Mouse (Mus musculus) layer of hippocampus, postnatal 10 days (tissue): Measurements from ENCODE around the gene Kif16b. TPM values are rescaled to one million over a fixed set of nuclear protein-coding genes. Genes with fewer than 3 reads are reported as not detected.

Experiments used
- DNase-seq, 2 experiments: peaks; one replicate each; pipeline ENCODE4 v3.0.0; 2021; ENCODE audit warnings: low spot score in 2 of 2
- total RNA-seq, 2 experiments: library from RNA; stranded (reverse); gene quantifications; 2 replicates each; pipeline ENCODE4 v1.2.3; 2021

Gene Kif16b
- total RNA-seq, 2 experiments from 2014 or later = 7.9 to 8.6 TPM

DNA sequence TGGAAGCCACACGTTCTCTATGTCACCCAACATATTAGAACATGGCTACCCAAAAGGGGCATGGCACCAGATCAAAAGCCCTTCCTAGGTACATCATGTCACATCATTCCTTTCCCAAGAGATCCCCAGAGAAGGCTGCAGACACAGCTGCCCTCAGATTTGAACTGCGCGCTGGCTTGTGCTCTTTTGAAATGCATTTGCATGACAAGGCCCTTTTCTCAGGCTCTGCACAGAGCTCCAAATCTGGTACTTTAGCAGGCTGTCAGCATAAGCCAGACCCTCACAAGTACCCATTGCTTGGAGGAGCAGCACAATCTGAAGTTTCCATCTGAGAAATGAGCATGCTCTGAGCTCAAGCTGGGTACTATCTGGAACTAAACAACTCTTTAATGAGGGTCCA, 165.6 kb downstream of the Kif16b start:
- DNase-seq = no peak

DNA sequence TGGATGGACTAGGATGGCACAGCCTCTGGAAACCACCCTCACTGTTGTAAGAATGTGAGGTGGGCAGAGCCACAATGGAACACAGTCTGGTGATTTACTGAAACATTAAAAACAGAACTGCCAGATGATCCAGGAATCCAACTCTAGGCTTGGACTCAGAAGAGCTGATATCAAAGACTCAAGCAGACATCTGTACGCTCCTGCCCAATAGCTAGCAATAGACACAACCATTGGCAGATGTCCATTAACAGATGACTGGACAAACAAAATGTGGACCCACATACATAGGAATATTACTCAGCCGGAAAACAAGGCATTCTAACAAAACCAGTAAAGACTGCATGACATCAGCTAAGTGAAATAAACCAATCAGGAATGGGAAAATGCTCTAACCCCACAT, 167.3 kb downstream of the Kif16b start:
- DNase-seq = no peak

DNA sequence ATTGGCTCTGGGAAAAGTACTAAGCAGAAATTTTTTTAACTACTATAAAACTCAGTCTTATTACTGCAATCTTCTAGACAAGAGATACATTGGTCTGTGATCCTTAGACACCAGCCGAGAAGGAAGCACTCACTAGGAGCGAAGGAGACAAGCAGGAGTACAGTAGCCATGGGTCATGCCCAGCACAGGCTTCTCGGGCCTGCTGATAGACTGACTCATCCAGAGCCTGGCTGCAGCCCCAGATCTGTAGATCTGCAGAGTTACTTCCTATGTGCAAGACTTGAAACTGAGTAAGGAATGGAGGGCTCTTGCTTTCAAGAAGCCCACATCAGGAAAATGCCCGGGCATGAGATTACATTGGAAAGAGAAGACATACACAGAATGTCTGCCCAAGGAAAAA, 169.0 kb downstream of the Kif16b start:
- DNase-seq = no peak

DNA sequence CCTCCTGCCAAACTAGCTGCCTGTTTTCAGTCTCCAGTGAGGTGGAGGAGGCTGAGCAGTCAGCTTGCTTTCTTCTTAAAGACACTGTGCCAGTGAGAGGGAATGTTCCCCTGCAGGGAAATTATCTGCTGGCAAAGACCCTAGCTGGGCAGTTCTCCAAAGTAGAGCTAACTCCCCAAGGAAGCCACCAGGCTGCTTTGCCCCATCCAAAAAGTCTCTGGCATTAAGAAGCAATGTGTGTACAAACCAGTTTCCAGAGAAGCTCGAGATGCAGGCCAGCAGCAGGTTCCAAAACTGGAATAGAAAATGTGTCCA, 169.6 kb downstream of the Kif16b start:
- DNase-seq = peak; percentile 74 to 87

DNA sequence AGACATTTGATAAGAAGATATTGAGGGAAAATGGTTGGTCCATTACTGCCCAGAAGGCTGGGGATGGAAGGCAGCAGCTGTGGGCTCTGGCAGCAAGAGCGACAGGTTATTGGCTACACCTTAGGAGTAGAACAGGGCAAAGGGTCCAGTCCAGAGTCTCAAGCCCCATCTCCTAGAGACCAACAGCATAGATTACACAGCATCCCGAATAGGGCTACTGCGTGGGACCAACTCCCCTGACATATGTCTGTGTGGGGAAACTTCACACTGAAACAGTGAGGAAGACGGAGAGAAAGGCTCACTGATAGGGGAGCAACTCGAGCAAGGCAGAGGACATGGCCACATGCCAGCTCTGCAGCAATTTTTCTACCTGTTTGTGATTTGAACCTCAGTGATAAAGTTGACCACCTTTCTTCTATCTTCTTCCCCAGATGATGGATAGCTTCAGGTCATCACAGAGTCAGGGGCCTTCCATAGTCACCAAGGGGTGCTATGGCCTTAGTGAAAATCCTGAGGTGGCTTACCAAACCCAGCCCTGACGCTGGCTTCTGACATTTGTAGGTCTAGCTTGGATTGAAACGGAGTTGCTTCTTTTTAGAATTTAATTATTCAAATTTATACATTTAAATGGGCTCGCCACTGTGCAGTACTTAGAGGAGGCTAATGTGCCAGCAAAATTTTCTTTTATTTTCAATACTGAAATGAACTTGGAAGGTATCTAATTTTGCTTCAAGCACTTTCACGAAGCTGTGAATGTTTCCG, 170.1 kb downstream of the Kif16b start:
- DNase-seq = peak in 1 of 2 experiments; percentile 16

DNA sequence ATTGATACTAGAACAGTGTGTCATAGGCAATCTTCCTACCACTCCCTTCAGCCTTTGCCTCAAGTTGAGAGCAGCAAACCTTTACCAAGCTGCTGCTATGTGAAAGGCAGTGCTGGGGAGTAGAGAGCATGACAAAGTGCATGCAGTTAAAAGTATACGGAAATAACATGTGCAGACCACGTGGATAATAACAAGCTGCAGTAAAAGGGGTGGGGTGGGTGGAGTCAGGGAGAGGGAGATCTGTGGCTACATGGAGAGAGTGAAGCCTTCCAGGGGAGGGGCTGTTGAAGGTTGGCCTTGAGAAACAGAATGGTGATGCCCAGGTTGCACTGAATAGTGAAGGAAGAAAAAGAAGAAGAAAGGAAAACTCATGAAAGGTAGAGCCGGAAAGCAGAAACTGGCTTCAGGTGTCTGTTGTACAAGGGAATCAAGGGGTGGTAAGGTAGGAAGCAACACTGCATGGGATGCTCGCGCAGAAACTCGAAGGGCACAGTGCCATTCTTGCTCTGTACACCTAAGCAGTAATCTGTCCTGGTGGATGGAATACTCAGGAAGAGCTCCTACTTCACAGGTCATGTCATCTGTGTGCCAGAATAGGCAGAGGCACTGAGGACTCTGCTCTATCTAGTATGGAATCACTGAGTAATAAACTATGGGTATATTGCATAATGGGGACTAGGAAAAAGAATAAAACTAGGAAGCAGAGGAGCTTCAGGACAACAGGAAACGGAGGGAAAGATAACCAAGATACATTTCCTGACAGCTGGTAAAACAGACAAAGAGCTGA, 176.9 kb downstream of the Kif16b start:
- no peak for DNase-seq

DNA sequence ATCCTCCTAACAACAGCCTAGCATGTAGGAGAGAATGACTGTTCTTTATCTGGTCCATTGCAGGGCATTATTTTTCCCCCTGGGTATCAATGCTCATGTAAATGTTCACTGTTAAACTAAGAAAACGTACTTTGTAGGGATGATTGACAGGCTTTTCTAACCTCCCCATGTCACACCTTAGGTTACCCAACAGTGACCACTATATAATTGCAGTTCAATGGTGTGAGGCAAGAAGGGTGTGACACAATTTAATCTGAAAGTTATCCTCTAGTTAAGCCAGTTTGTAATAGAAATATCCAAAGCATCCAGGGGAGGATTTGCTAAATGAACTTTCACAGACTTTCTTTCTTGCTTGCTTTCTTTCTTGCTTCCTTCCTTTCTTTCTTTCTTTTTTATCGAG, 181.2 kb downstream of the Kif16b start:
- DNase-seq = no peak

DNA sequence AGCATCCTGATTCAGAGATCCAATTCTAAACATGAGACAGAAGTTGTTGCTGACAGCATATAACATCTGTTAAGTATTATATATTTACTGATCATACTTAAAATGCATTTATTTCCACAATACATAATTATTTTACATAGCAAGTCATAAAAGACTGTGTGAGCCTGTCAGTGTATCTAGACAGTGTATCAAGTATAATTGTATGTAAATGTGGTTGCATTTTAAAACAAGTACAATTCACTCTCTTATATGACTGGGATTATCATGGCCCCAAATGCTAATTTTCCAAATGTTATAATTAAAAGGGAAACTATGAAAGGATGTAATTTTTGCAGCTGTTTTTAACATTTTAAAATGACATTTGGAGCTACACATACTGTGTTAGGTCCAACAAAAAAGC, 182.3 kb downstream of the Kif16b start:
- no peak for DNase-seq

DNA sequence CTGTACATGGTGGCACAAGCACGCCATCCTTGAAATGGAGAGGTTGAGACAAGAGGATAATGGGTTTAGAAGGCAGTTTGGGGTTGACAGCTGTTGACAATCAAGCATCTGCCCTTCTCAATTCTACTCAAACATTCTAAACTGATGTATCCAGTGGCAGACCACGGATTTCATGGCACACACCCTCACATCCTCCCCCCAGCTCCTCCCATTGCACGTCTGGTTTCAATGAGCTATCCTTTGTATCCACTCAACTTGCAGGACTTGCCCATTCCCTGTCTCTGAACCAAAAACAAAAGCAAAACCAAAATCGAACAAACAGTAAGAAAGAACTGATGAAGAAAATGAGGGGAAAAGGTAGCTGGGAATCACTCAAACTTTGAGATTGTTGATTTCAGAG, 183.7 kb downstream of the Kif16b start:
- no peak for DNase-seq

DNA sequence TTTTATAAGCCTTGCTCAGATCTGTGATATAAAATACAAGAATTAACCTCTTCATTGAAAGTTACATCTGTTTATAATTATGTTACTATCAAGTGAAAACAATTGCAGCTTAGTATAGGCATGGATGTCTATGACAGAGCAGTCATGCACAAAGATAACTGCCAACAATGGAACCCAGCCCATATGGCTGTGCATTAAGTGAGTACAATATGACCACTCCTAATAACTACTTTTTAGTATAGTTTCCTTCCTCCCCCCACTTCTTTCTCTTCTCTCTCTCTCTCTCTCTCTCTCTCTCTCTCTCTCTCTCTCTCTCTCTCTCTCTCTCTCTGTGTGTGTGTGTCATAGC, 185.4 kb downstream of the Kif16b start:
- DNase-seq = no peak

DNA sequence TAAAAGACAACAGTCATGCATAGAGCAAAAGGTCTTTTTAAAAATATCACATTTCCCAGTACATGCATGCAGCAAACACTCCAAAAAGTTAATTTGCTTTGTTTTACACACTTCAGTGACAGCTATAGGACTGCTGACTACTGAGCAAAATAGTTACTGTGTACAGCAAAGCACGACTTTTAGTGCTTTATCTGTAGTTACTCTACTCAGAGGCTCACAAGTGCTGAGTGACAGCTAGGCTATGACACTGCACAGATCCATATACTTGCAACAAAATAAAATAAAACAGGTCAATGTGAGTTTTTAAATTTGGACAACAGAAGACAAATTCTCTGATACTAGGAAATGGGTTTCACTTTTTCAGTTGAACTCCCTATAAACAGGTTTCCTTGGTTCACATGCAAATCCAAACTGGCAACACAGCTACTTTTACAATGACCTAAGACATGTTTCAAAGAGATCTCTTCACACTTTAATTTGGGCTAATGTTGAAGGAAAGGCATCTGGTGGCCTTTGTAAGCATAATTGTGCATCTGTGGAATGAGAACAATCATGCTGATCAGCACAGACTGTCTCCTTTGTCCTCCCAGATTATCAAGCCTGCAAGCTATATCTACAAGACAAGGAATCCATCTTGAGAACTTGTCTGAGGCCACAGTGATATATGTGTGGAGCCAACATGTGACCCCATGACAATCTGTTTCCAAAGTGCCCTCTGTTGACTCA, 186.0 kb downstream of the Kif16b start:
- no peak for DNase-seq

DNA sequence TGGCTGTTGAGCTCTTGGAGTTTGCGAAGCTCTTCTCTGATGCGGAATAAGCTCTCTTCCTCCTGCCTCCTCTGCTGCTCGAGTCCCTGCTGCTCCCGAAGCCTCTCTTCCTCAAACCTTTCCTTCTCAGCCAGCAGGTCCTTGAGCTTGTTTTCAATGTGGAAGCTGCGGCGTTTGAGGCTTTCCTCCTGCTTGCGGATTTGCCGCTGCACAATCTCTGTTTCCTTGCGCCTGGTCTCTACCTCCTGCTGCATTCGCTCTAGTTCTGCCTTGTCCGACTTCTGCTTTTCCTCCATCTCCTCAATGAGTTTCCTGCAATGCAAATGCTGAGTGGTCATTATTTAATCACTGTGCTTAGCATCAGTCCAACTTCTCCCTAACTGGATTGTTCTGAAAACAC, 188.6 kb downstream of the Kif16b start:
- DNase-seq = no peak

DNA sequence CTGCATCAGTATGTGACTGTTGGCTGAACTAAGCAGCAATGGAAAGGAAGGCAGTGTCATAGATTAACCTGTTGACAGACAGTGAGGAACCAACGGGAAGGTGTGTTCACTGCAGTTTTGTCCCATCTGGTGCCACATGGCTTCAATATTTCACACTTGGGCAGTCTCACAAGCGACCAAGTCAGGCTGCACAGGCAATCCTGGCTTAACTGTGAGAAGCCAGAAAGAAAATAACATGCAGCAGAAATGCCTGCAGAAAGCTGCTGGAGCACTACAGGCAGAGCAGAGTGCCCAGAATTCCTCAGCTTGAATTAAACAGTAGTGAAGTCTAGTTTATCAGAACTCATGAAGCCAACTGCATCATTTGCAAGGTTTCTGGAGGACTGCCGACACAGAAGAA, 192.0 kb downstream of the Kif16b start:
- DNase-seq = no peak

DNA sequence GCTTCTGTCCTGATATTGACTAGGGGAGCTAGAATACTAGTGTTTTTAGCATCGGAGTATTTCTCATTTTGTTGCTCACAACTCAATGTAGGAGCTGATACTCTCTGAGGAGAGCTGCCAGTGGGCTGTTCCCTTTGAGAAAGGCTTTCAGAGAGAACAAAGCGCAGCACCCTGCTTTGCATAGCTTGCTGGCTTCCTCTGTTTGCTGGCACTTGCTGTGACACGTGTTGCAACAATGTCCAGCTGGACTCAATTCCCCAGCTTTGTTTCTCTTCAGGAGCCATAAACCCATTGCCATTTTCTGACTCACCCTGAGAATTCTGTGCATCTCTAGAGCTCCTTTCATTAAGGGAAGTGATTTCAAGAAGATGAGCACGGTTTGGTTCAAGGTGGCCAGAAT, 200.6 kb downstream of the Kif16b start:
- peak; percentile 42 to 52 for DNase-seq

DNA sequence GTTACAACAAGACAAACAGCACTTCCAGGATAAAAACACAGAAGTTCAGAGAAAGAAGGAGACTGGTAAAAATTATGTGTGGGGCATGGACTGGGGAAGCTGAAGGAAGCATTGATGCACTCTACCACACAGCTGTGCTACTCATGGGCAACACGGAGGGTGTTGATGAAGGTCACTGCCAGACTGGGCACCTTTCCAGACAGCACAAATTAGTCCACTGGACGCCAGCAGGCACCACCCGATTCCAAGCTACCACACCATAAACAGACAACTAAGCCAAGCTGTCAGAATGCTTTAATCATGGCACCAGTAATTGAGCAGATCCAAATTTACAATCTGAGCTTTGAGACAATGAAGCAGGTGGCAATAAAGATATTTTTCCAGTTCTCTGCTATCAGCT, 202.7 kb downstream of the Kif16b start:
- DNase-seq = peak; percentile 71 to 75

DNA sequence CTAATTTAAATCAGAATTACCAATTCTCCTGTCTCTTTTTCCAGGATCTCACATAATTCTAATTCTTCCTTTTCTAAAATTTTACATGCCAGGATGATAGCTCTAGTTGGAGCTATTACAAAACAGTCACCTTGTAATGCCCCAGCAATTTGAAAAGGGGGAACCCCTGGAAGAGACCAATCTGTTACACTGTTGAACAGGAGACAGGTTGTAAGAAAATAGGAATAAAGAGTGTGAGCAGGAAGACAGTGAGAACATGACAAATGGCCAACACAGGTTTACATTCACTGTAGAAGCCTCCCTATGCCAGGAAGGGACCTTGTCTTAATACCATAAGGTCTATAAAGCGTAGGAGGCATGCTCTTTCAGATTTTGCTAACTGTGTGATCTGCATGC, 206.4 kb downstream of the Kif16b start:
- DNase-seq = no peak

DNA sequence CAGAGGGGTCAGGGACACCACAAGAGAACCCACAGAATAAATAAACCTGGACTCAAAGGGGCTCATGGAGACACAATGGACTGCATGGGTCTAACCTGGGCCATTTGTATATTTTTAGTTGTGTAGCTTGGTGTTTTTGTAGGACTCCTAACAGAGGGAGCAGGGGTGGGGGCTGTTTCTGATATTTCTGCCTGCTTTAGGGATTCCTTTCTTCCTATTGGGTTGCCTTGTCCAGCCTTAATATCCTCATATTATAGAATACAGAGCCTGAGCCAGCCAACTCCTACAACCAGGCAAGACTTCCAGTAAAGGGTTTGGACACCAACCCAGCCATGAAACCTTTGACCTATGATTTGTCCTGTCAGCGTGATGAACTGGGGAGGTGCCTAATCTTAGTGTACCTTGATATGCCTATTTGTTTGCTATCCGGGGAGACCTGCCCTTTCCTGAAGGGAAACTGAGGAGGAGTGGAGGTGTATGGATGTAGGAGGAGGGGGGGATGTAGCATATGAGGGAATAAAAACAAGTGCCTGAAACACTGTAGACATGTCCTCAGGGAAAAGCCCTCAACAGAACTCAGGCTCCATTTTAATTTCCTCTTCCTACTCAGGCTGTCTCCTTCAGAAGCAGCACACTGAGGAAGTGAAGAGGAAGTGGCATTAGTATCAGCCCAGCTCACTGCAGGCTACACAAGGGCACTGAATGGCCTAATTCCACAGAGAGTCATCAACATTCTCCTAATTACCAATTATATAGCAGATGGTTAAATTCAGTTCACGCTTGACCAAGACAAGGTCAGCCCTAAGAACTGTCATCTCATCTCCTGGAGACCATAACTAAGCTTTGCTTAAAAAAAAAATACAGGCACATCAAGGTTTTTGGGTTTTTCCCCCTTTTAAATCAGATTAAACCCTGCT, 207.1 kb downstream of the Kif16b start:
- DNase-seq = no peak

DNA sequence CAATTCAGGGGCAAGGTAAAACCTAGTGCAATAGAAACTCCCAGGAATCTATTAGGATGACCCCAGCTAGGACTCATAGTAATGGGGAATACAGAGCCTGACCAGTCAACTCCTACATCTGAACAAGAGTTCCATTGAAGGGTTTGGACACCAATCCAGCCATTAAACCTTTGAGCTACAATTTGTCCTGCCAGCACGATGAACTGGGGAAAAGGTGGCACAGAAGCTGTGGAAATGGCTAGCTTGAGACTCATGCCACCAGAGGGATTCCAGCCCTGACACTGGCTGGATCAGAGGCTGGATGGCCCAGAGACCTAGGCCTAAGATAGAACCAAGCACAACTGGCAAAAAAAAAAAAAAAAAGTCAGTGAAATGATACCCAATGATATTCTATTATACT, 207.9 kb downstream of the Kif16b start:
- no peak for DNase-seq

DNA sequence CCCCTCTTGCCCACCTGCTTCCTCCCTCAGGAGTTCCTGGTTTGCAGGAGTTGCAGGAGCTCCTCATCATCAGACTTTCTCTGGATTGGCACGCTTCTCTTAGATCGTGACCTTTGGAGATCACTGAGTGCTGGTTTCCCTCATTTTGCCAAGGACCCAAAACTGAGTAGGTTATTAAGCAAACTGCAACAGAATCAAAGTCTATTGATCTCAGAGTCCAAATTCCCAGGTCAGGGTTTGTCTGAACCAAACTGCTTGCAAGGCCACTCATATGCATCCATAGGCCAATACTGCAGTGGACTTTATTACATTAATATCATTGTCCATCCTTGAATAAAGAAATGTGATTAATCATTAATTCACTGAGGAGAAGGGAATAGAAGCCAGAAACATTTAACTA, 211.8 kb downstream of the Kif16b start:
- no peak for DNase-seq

DNA sequence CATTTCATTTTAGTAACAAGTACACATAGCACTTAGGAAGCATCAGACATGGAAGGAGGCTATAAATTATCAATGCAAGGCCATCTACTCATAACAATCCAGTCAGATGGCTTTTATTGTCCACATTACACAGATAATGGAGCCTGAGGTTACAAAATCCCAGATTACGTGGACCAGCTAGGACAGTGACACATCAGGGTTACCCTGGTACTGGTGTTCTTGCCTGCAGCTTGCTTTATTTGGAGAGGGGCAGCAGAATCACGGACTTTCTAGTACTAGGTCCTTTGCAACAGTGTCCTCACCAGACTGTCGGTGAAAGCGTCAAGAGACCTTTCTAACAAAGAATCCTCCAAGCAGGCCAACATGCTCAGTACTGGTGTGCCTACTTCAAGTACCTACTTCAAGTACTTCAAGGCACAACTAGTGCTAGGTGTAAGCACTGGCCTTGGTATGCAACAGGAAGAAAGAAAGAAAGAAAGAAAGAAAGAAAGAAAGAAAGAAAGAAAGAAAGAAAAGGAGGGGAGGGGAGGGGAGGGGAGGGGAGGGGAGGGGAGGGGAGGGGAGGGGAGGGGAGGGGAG, 213.3 kb downstream of the Kif16b start:
- DNase-seq = no peak
